Mouse (Mus musculus) megakaryocyte, embryonic 14.5 days (primary cell): Measurements from ENCODE around the gene Cd248.

ENCODE experiments used
- FLI1 ChIP-seq: IDR thresholded peaks from 2 replicates; pipeline ENCODE4 v1.6.1; 2012; ENCODE audit warnings: low read length, inconsistent platforms, mixed read lengths
- GATA1 ChIP-seq: IDR thresholded peaks from 3 replicates; pipeline ENCODE4 v1.6.1; 2012; ENCODE audit warnings: mixed read lengths, low read length, inconsistent platforms, borderline replicate concordance

- no peak for TF ChIP-seq FLI1
- no peak for TF ChIP-seq GATA1
These were observed 2.8 kb upstream of the Cd248 start for GRCm38 (mm10) chr19:5065104-5065503.
